Mouse (Mus musculus): ENCODE measurements around the gene Asb4. TPM values are rescaled to one million over a fixed set of nuclear protein-coding genes. Genes with fewer than 3 reads are reported as not detected.

Gene Asb4
- polyA plus RNA-seq, 1 experiment = 0.01 TPM

GRCm38 (mm10) chr6:5448396-5448795, 65.2 kb downstream of the Asb4 start:
- no peaks in the 10 kb centered on the region for H3K36me3 ChIP-seq (ENCODE audit: control insufficient read depth, insufficient read depth)
- no peaks in the 10 kb centered on the region for H3K79me2 ChIP-seq (ENCODE audit: control insufficient read depth, insufficient read depth)
- no peak overlapping the region for H3K4me3 ChIP-seq
- H3K4me2 ChIP-seq (ENCODE audit: low read depth) = no peak overlapping the region
- H3ac ChIP-seq (ENCODE audit: control insufficient read depth, insufficient read length) = no peak overlapping the region
- TF ChIP-seq USF1 (IDR thresholded peaks at IDR 0.05; ENCODE audit: low read depth) = no peak
- H3K27me3 ChIP-seq (ENCODE audit: control insufficient read depth, insufficient read depth, insufficient read length) = no peaks in the 10 kb centered on the region

DNA sequence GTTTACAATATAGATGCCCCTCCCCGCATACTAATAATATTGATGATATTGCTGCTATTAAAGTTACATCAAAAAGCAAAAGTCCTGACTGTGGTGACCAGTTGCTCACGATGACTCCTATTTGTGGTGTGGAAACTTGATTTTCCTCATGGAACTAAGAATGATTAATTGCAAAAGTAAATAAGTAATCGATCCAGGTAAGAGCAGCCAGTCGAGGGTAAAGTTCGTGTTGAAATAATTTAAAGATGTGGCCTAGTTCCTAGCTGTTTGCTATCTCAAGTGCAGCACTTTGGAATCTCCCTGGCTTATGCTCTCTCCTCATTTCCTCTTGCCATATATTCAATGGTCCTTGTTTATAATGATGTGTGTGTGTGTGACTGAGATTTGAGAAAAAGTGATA, 66.7 kb downstream of the Asb4 start:
- Histone ChIP-seq H3K4me2 (ENCODE audit: low read depth) (no peak overlapping the region), H3K36me3 (ENCODE audit: control insufficient read depth, insufficient read depth) (no peaks in the 10 kb centered on the region), H3K4me3 (no peak overlapping the region), H3K79me2 (ENCODE audit: control insufficient read depth, insufficient read depth) (no peaks in the 10 kb centered on the region), H3K27me3 (ENCODE audit: control insufficient read depth, insufficient read depth, insufficient read length) (no peaks in the 10 kb centered on the region), H3ac (ENCODE audit: control insufficient read depth, insufficient read length) (no peak overlapping the region)
- TF ChIP-seq E2F4 (IDR thresholded peaks at IDR 0.05; ENCODE audit: insufficient read depth) = no peak

DNA sequence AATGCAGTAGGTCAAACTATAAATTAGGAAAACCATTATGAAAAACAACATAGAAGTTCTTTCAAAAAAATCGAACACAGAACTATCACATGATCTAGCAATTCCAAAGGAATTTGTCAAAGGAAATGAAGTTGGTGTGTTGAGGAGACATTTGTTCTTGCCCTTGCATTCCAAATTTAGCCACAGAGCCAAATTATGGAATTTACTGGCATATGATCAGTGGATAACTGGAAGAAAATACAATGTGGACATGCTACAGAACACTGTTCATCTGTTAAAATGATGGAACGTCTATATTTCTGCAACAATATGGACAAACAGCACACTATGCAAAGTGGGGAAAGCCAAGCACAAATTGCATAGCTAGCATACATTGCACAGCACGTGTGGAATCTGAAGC, 72.7 kb downstream of the Asb4 start:
- H3ac ChIP-seq (ENCODE audit: control insufficient read depth, insufficient read length) = no peak overlapping the region
- no peak overlapping the region for H3K4me3 ChIP-seq
- TF ChIP-seq POLR2A (IDR thresholded peaks at IDR 0.05; ENCODE audit: insufficient read length, low read depth) (no peak), TCF3 (IDR thresholded peaks at IDR 0.05; ENCODE audit: insufficient read length, low read depth) (no peak)
- no peaks in the 10 kb centered on the region for H3K36me3 ChIP-seq (ENCODE audit: control insufficient read depth, insufficient read depth)
- no peaks in the 10 kb centered on the region for H3K27me3 ChIP-seq (ENCODE audit: control insufficient read depth, insufficient read depth, insufficient read length)
- no peak overlapping the region for H3K4me2 ChIP-seq (ENCODE audit: low read depth)
- H3K79me2 ChIP-seq (ENCODE audit: control insufficient read depth, insufficient read depth) = no peaks in the 10 kb centered on the region

DNA sequence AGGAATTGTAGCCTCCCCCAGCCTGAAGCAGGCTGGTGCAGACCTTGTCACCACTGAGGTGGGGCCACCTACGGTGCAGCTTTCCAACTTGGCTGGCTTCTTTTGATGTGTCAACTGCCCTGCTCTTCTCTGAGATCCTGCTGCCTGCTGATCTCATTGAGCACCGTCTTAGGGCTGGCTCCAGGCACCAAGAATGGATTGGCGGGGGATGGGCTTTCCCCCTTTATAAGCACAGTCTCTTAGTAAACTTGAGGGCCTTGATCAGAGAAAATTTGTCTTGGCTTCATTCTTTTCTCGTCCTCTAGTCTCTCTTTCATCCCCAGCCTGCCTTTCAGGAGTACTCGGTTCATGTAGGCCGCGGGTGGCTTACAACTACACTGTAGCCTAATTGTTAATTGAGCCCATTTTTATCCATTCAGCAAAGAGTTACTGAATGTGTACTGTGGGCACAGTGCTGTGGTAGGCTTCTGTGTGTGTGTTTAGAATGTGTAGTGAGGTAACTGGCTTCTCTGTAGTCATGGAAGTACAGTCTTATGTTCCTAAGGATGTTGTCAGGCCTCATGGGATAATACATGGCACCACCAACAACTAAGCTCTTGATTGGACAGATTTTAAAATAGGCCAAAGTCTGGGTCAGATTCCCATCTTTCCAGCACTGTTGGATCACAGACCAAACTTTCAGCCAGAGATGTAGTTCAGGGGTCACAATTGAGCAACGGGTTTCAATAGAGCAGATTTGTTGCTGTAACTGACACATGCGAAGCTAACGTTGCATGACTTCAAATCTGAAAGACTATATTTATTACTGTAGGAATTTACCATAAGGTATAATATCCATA, 87.5 kb downstream of the Asb4 start:
- Histone ChIP-seq H3K4me2 (ENCODE audit: low read depth) (no peak overlapping the region), H3K79me2 (ENCODE audit: control insufficient read depth, insufficient read depth) (no peaks in the 10 kb centered on the region), H3ac (ENCODE audit: control insufficient read depth, insufficient read length) (no peak overlapping the region), H3K36me3 (ENCODE audit: control insufficient read depth, insufficient read depth) (no peaks in the 10 kb centered on the region), H3K4me3 (no peak overlapping the region), H3K27me3 (ENCODE audit: control insufficient read depth, insufficient read depth, insufficient read length) (no peaks in the 10 kb centered on the region)
- TF ChIP-seq SRF (IDR thresholded peaks at IDR 0.05; ENCODE audit: control insufficient read depth, insufficient read length, low read depth) (no peak), TCF3 (IDR thresholded peaks at IDR 0.05; ENCODE audit: insufficient read length, low read depth) (no peak), REST (IDR thresholded peaks at IDR 0.05; ENCODE audit: insufficient read depth, insufficient read length) (no peak), USF1 (IDR thresholded peaks at IDR 0.05; ENCODE audit: low read depth) (no peak), MYOD1 (IDR thresholded peaks at IDR 0.05; ENCODE audit: control insufficient read depth in 1 of 3, insufficient read length in 2 of 3, low read depth in 2 of 3) (no peak), TCF12 (IDR thresholded peaks at IDR 0.05; ENCODE audit: insufficient read depth, poor library complexity, severe bottlenecking) (no peak), CEBPB (IDR thresholded peaks at IDR 0.05; ENCODE audit: insufficient read depth, poor library complexity, severe bottlenecking) (no peak), POLR2AphosphoS2 (IDR thresholded peaks at IDR 0.05; ENCODE audit: insufficient read length, low read depth) (no peak), MAX (IDR thresholded peaks at IDR 0.05; ENCODE audit: low read depth) (no peak), MYOG (IDR thresholded peaks at IDR 0.05; ENCODE audit: control insufficient read depth in 1 of 3, insufficient read depth in 1 of 3, insufficient read length in 2 of 3, low read depth in 2 of 3) (no peak), POLR2A (IDR thresholded peaks at IDR 0.05; ENCODE audit: insufficient read length, low read depth) (no peak), E2F4 (IDR thresholded peaks at IDR 0.05; ENCODE audit: insufficient read depth) (no peak)

GRCm38 (mm10) chr6:5472692-5473091, 89.5 kb downstream of the Asb4 start:
- H3K27me3 ChIP-seq (ENCODE audit: control insufficient read depth, insufficient read depth, insufficient read length) = no peaks in the 10 kb centered on the region
- no peak overlapping the region for H3K4me2 ChIP-seq (ENCODE audit: low read depth)
- no peak overlapping the region for H3K4me3 ChIP-seq
- TF ChIP-seq USF1 (IDR thresholded peaks at IDR 0.05; ENCODE audit: low read depth) = no peak
- no peak for TF ChIP-seq E2F4 (IDR thresholded peaks at IDR 0.05; ENCODE audit: insufficient read depth)
- TF ChIP-seq MYOD1 (IDR thresholded peaks at IDR 0.05; ENCODE audit: control insufficient read depth in 1 of 3, insufficient read length in 2 of 3, low read depth in 2 of 3) = no peak
- TF ChIP-seq POLR2AphosphoS2 (IDR thresholded peaks at IDR 0.05; ENCODE audit: insufficient read length, low read depth) = no peak
- TF ChIP-seq TCF12 (IDR thresholded peaks at IDR 0.05; ENCODE audit: insufficient read depth, poor library complexity, severe bottlenecking) = no peak
- TF ChIP-seq CEBPB (IDR thresholded peaks at IDR 0.05; ENCODE audit: insufficient read depth, poor library complexity, severe bottlenecking) = no peak
- no peak for TF ChIP-seq SRF (IDR thresholded peaks at IDR 0.05; ENCODE audit: control insufficient read depth, insufficient read length, low read depth)
- TF ChIP-seq POLR2A (IDR thresholded peaks at IDR 0.05; ENCODE audit: insufficient read length, low read depth) = no peak
- no peak for TF ChIP-seq REST (IDR thresholded peaks at IDR 0.05; ENCODE audit: insufficient read depth, insufficient read length)
- no peak for TF ChIP-seq TCF3 (IDR thresholded peaks at IDR 0.05; ENCODE audit: insufficient read length, low read depth)
- TF ChIP-seq MAX (IDR thresholded peaks at IDR 0.05; ENCODE audit: low read depth) = no peak
- no peak for TF ChIP-seq MYOG (IDR thresholded peaks at IDR 0.05; ENCODE audit: control insufficient read depth in 1 of 3, insufficient read depth in 1 of 3, insufficient read length in 2 of 3, low read depth in 2 of 3)
- H3K79me2 ChIP-seq (ENCODE audit: control insufficient read depth, insufficient read depth) = no peaks in the 10 kb centered on the region
- H3K36me3 ChIP-seq (ENCODE audit: control insufficient read depth, insufficient read depth) = no peaks in the 10 kb centered on the region
- no peak overlapping the region for H3ac ChIP-seq (ENCODE audit: control insufficient read depth, insufficient read length)

Data from myocyte (in vitro differentiated cells).